Mouse (Mus musculus) gastrocnemius, postnatal 4 days (tissue): ENCODE results near the gene Pmf1. TPM values are rescaled to one million over a fixed set of nuclear protein-coding genes. Genes with fewer than 3 reads are reported as not detected.
"Not testable (repeated sequence)": the region's sequence is repeated elsewhere in the genome, so short reads cannot be mapped to it uniquely, and the experiment has no call there.

ENCODE experiments used
- DNase-seq, 2 experiments: peaks; one replicate each; pipeline ENCODE4 v3.0.0; 2021 to 2022; ENCODE audit warnings: low spot score in 2 of 2, mixed read lengths in 2 of 2
- total RNA-seq, 2 experiments: library from RNA; stranded (reverse); gene quantifications; 2 replicates each; pipeline ENCODE4 v1.2.3; 2021

Pmf1 gene
- total RNA-seq, 2 experiments from 2014 or later = 52.2 to 59.1 TPM

DNA sequence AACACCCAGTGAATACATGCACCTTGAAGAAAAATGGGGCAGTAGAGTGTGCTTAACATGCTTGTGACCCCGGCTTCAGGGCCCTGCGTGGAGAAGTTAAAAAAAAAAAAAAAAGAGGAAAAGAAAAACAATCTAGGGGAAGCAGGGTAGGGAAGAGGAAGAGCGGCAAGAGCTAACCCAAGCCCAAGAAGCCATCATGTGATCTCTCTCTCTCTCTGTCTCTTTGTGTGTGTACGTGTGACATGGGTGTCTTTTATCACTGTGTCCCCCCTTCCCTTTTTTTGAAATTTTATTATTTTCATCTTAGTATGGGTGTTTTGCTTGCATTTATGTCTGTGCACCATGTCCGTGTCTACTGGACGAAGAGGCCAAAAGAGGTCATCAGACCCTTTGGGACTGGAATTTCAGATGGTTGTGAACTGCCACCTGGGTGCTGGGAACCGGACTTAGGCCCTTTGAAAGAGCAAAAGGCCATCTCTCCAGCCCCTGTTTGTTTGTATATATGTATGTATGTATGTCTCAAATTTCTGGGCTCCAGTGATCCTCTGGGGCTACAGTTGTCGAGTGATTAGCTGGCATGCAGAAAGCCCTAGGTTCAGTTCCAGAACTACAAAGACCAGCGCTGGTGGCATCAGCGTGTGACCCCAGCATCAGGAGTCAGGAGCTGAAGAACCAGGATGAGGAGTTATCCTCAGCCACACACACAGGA is 6.5 kb downstream of the Pmf1 start:
- DNase-seq = no peak

DNA sequence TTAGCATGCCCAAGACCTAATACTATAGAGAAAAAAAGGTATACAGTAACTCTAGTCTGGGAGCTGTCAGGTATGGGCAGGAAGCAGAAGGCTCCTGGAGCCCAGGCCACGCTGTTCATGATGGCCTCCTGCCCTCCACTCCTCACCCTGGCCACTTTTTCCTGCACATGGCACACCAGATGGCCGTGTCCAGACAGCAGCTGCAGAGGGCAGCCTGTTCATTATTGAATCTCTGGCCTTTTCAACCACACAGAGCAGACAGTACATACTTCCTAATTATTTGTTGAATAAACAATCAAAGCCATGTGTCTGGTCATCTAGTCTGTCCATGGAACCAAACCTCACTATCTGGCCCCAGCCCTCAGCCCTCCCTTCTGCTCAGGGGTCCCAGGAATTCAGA is 11.5 kb downstream of the Pmf1 start:
- DNase-seq = no peak

- no peak for DNase-seq
These were observed 14.4 kb downstream of the Pmf1 start for GRCm38 (mm10) chr3:88395742-88396141.

GRCm38 (mm10) chr3:88395288-88395687 is 14.8 kb downstream of the Pmf1 start:
- DNase-seq = no peak

- no peak for DNase-seq
These were observed 16.3 kb downstream of the Pmf1 start for GRCm38 (mm10) chr3:88393776-88394375.

DNA sequence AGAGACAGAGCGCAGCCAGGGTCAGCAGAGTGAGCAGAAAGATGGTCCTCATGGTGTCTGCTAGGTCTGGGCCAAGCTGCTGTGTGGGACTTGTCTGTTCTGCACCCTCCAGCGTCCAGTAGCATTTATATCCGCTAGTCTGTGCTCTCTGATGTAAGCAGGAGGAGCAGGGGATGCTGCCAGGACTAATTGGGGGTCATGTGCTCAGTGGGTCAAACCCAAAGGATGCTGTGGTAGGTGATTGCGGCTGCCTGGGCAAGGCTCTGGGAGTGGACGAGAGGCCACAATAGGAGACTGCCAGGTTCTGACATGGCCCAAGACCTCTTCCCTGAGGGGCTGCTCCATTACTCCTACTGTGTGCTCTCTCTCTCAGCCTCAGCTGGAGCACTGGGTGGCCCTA is 25.8 kb downstream of the Pmf1 start, which contains the start of gene Bglap:
Gene Bglap (minus strand): TSS at position 101 of the 400 bp plus-strand sequence.
- no peak for DNase-seq

DNA sequence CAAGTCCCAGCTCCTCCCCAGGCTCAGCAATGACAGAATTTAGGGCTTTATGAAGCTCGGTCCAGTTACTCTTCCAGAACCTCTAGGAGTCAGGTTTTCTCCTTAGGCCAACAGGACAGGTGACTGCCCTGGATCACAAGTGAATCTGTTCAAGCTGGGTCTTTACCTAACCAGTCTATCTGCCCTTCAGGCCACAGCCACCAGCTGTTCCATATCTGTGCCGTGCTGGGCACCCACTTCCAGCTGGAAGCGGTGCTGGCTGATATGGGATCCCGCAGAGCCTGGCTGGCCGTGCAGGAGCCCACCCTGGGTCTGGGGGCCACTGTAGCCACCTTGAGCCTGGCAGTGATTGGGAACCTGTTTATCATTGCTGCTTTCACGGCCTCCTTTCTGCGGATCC is 27.7 kb downstream of the Pmf1 start:
- DNase-seq = not testable (repeated sequence)

GRCm38 (mm10) chr3:88381389-88382315 is 28.5 kb downstream of the Pmf1 start:
- not testable (repeated sequence) for DNase-seq

DNA sequence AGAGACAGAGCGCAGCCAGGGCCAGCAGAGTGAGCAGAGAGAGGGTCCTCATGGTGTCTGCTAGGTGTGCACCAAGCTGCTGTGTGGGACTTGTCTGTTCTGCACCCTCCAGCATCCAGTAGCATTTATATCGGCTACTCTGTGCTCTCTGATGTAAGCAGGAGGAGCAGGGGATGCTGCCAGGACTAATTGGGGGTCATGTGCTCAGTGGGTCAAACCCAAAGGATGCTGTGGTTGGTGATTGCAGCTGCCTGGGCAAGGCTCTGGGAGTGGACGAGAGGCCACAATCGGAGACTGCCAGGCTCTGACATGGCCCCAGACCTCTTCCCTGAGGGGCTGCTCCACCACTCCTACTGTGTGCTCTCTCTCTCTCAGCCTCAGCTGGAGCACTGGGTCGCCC is 31.5 kb downstream of the Pmf1 start, which contains the start of gene Bglap2:
Gene Bglap2 (minus strand): TSS at position 101 of the 400 bp plus-strand sequence.
- not testable (repeated sequence) for DNase-seq

DNA sequence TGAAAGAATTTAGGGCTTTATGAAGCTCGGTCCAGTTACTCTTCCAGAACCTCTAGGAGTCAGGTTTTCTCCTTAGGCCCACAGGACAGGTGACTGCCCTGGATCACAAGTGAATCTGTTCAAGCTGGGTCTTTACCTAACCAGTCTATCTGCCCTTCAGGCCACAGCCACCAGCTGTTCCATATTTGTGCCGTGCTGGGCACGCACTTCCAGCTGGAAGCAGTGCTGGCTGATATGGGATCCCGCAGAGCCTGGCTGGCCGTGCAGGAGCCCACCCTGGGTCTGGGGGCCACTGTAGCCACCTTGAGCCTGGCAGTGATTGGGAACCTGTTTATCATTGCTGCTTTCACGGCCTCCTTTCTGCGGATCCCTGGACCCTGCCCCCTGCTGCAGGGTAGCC is 33.5 kb downstream of the Pmf1 start:
- not testable (repeated sequence) for DNase-seq

DNA sequence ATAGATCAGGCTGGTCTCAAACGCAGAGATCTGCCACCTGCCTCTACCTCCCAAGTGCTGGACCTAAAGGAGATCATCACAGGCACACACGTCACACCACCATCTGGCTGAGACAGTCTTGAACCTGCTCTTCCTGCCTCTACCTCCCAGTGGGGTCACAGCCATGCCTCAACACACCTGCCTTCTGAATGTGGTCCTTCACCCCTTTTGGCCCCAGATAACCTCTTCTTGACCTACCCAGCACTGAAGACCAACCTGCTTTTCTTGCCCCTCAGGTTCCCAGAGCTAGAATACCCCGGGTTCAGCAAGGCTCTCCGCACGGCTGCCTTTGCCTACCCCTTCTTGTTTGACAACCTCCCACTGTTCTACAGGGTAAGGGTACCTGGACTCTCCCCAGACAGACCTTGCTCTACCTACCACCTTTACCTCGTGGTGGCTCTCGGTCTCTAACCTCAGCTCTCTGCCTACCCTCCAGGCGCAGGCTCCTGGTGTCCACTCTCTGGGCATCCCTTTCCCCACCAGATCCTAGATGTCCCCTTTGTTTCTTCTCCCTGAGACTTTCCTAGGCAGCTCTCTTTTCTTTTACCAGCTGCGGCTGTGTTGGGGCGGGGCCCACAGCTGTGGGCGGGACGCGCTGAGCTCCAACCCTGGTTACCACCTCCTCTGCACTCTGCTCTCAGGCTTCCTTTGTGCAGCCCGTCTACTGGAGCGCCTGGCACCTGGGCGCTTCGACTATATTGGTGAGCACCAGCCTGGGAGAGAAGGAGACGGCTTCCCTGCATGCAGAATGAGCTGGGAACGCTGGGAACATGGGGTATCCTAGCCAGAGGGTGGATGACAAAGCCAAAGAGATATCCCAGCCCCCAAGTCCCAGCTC is 34.1 kb downstream of the Pmf1 start:
- DNase-seq = not testable (repeated sequence)

DNA sequence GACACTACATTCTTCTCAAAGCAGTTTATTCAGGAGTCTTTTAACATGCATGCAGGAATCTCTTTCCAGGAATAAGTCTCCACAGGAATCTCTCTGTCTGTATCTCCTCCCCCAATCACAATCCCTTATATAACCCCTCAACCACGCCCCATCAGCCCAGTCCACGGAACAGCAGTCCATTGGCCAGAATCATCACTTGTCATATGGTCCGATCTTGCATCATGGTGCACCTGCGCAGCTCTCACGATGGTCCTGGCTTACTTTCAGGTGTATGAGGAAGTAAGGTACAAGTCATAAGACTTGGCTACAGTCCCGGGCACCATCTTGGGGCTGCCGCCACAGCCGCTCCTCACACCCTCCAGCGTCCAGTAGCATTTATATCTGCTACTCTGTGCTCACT is 37.5 kb downstream of the Pmf1 start, which contains the start of gene Bglap3:
Gene Bglap3 (minus strand): TSS at position 101 of the 400 bp plus-strand sequence.
- DNase-seq = not testable (repeated sequence)

DNA sequence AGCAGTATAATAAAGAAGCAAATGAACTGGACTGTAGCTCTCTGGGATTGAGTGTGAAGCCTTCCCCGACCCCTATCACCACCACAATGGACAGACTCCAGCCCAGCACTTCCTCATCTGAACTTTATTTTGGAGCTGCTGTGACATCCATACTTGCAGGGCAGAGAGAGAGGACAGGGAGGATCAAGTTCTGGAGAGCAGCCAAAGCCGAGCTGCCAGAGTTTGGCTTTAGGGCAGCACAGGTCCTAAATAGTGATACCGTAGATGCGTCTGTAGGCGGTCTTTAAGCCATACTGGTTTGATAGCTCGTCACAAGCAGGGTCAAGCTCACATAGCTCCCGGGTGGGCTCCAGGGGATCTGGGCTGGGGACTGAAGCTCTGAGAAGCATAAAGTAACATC is 41.6 kb downstream of the Pmf1 start:
- DNase-seq = not testable (repeated sequence)

DNA sequence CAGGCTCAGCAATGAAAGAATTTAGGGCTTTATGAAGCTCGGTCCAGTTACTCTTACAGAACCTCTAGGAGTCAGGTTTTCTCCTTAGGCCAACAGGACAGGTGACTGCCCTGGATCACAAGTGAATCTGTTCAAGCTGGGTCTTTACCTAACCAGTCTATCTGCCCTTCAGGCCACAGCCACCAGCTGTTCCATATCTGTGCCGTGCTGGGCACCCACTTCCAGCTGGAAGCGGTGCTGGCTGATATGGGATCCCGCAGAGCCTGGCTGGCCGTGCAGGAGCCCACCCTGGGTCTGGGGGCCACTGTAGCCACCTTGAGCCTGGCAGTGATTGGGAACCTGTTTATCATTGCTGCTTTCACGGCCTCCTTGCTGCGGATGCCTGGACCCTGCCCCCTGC is 42.6 kb downstream of the Pmf1 start:
- not testable (repeated sequence) for DNase-seq

DNA sequence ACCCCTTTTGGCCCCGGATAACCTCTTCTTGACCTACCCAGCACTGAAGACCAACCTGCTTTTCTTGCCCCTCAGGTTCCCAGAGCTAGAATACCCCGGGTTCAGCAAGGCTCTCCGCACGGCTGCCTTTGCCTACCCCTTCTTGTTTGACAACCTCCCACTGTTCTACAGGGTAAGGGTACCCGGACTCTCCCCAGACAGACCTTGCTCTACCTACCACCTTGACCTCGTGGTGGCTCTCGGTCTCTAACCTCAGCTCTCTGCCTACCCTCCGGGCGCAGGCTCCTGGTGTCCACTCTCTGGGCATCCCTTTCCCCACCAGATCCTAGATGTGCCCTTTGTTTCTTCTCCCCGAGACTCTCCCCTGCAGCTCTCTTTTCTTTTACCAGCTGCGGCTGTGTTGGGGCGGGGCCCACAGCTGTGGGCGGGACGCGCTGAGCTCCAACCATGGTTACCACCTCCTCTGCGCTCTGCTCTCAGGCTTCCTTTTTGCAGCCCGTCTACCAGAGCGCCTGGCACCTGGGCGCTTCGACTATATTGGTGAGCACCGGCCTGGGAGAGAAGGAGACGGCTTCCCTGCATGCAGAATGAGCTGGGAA is 43.2 kb downstream of the Pmf1 start:
- DNase-seq = not testable (repeated sequence)

- no peak for DNase-seq
These were observed 44.3 kb downstream of the Pmf1 start for GRCm38 (mm10) chr3:88365705-88366361.

DNA sequence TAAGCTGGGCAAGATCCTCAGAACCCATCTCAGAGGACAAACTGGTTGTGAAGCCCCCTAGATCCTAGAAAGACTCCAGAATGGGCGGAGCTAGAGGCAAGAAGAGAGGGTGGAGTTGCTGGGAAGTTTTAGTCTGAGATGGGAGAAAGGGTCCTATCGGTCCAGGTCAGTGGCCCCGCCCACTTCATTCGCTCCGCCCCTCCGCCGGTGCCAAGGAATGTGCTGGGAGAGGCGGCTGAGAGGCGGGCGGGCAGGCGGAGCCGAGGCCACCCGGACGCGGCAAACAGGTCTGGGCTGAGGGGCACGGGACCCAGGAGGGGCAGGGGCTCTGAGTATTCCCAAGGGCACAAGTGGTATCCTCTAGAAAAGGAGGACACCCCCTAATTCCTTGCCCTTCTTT is 45.8 kb downstream of the Pmf1 start, which contains the start of gene Paqr6:
Gene Paqr6 (plus strand): TSS at position 248 of the 400 bp plus-strand sequence.
- peak; percentile 52 to 70 for DNase-seq

DNA sequence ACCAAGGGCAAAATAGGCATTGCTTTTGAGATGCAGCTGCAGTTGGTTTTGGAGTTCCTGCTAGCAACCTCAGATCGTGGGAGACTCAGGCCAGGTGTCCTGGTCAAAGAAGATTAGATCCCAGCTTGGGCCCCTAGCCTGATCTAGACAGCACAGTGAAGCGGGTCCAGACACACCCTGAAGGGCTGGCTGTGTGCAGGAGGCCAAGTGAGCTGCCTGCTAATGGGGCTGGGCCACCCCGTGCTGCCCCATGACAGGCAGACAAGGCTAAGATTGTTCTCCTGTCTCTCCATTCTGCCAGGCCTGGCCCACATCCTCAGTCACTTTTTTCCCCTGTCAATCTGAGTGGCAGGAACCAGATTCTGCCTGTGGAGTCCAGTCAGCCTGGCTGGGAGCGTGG is 46.4 kb downstream of the Pmf1 start:
- no peak for DNase-seq

DNA sequence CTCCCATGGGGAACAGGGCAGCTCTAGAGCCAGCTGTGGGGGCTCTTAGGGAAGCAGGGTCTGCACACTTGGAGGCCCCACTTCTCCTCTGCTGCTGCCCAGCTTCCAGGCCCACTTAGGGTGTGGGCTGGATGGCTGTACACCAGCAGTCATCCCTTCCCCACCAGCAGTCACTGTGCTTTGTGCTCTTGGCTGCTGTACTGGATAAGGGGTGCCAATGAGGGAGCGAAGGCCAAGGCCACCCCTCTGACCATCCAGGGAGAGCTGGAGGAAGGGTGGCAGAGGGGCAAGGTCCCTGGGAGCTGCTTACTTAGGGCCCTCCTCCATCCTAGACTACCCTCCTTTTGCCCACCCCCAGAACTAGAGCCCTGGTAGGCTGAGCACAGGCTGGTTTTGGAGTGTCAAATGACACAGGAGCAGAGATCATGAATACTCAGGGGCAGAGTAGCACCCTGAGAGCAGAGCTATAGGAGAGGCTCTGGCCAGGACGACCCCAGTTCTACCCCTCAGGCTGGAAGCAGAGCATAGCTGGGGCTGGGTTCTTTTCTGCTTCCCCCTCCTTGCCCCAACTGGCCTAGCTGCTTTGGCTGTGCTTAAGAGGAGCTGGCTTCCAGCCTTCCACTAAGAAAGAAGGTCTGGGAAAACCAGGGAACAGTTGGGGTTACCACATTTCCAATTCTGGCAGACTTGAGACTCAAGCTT is 48.4 kb downstream of the Pmf1 start:
- DNase-seq = no peak
